Mouse (Mus musculus) C2C12 (cell line): ENCODE results near the gene Nucb2. TPM values are rescaled to one million over a fixed set of nuclear protein-coding genes. Genes with fewer than 3 reads are reported as not detected.

Experiments
- H3K27me3 ChIP-seq: one replicate; pipeline ENCODE4 v1.6.1; 2011; ENCODE audit not compliant: control insufficient read depth, insufficient read depth, insufficient read length
- H3K36me3 ChIP-seq: one replicate; pipeline ENCODE4 v1.6.1; 2011; ENCODE audit not compliant: control insufficient read depth, insufficient read depth
- H3K4me3 ChIP-seq: one replicate; pipeline ENCODE4 v1.5.1; 2011; ENCODE audit warnings: mild to moderate bottlenecking, control low read depth; ENCODE audit not compliant: poor library complexity, insufficient read depth, severe bottlenecking
- H3K79me2 ChIP-seq: one replicate; pipeline ENCODE4 v1.6.1; 2011; ENCODE audit not compliant: control insufficient read depth, insufficient read depth
- H3K79me3 ChIP-seq: one replicate; pipeline ENCODE4 v1.6.1; 2011; ENCODE audit warnings: low read depth, control low read depth
- H3ac ChIP-seq: one replicate; pipeline ENCODE3; 2011; ENCODE audit warnings: low read depth; ENCODE audit not compliant: control insufficient read depth, insufficient read length
- CEBPB ChIP-seq: IDR thresholded peaks from one replicate; pipeline ENCODE4 v1.6.1; 2011; ENCODE audit warnings: low read depth, mild to moderate bottlenecking, control low read depth, moderate library complexity
- CTCF ChIP-seq: IDR thresholded peaks from one replicate; pipeline ENCODE4 v1.5.1; 2011; ENCODE audit not compliant: control insufficient read depth, insufficient read depth, insufficient read length
- FOSL1 ChIP-seq: IDR thresholded peaks from one replicate; pipeline ENCODE4 v1.8.0; 2011; ENCODE audit warnings: mild to moderate bottlenecking, low read length; ENCODE audit not compliant: poor library complexity, insufficient read depth, severe bottlenecking
- MAX ChIP-seq: IDR thresholded peaks from one replicate; pipeline ENCODE4 v1.6.1; 2011; ENCODE audit warnings: mild to moderate bottlenecking, control low read depth
- MYOD1 ChIP-seq: IDR thresholded peaks from one replicate; pipeline ENCODE4 v1.6.1; 2011; ENCODE audit warnings: low read depth; ENCODE audit not compliant: control insufficient read depth, insufficient read length
- MYOG ChIP-seq: IDR thresholded peaks from one replicate; pipeline ENCODE4 v1.6.1; 2011; ENCODE audit not compliant: control insufficient read depth, insufficient read length; ENCODE audit errors: extremely low read depth
- USF1 ChIP-seq: IDR thresholded peaks from one replicate; pipeline ENCODE4 v1.6.1; 2011; ENCODE audit warnings: low read depth, mild to moderate bottlenecking, control low read depth, moderate library complexity
- polyA plus RNA-seq: library from polyadenylated mRNA; unstranded; fragments of >200 nt; fragmentation: generic; extraction: Trizol; gene quantifications from one replicate; pipeline ENCODE4 v1.2.1, GENCODE M21; 2012; ENCODE audit warnings: missing spikeins

Nucb2 gene
- polyA plus RNA-seq, 1 experiment = 5.0 TPM

DNA sequence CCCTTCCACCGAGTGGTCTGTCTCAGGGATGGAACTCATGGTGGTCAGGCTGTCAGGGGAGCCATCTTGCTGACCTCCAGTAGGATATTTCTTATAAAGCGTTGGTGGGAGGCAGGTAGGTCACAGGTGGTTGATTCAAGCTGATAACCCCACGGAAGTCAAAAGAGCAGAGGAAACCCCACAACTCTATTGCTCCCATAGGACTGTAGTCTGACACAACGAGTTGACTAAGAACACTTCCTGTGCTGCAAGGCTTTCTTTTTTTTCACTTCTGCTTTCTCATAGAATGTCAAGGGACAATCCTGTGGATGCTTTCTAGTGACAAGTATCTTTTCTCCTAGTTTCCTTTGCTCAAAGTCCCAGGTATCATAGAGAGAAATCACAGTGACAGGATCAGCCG, 27.9 kb upstream of the Nucb2 start:
- TF ChIP-seq FOSL1 (no peak), MAX (no peak)
- Histone ChIP-seq H3K4me3 (no peak overlapping the region), H3K27me3 (no peaks in the 10 kb centered on the region), H3K79me3 (no peaks in the 10 kb centered on the region), H3K79me2 (no peaks in the 10 kb centered on the region), H3K36me3 (no peaks in the 10 kb centered on the region), H3ac (no peak overlapping the region)

DNA sequence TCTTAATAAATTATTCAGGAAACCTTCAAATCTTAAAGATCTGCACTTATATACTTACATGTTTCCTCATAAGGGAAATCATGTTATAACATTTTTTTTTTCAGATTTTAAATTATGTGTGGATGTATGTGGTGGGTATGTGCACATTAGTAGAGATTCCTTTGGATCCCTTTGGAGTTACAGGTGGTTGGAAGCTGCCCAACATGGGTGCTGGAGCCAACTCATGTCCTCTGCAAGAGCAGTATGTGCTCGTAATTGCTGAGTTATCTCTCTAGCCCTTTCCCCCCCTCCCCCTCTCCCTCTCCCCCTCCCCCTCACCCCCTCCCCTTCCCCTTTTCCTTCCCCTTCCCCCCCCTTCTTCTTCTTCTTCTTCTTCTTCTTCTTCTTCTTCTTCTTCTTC, 21.1 kb upstream of the Nucb2 start:
- Histone ChIP-seq H3K79me3 (no peaks in the 10 kb centered on the region), H3K36me3 (no peaks in the 10 kb centered on the region), H3ac (no peak overlapping the region), H3K79me2 (no peaks in the 10 kb centered on the region), H3K4me3 (no peak overlapping the region), H3K27me3 (no peaks in the 10 kb centered on the region)
- TF ChIP-seq MYOG = no peak
- no peak for TF ChIP-seq FOSL1

DNA sequence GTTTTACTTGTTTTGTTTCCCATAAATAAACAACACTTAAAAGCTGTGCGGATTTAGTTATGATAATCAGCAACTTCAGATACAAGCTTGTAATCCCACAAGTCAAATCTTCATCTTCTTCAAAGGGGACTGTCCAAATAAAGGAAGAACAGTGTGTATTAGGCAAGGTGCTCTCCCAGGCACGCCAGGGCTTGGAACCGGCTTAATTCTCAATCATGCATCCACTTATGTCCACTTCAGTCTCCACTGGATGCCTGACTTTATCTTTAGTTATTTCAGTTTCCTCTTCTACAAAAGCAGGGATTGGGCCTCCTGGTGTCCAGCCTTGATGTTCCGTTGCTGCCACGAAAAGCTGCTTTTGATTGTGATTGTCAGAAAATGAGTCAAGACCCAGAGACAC, 20.4 kb upstream of the Nucb2 start:
- no peaks in the 10 kb centered on the region for H3K27me3 ChIP-seq
- TF ChIP-seq MYOD1 = no peak
- no peak for TF ChIP-seq USF1
- no peak for TF ChIP-seq MYOG
- TF ChIP-seq FOSL1 = no peak
- no peak for TF ChIP-seq CEBPB
- no peak for TF ChIP-seq MAX
- no peak for TF ChIP-seq CTCF
- no peak overlapping the region for H3K4me3 ChIP-seq
- no peaks in the 10 kb centered on the region for H3K79me3 ChIP-seq
- no peaks in the 10 kb centered on the region for H3K79me2 ChIP-seq
- H3K36me3 ChIP-seq = no peaks in the 10 kb centered on the region
- no peak overlapping the region for H3ac ChIP-seq

DNA sequence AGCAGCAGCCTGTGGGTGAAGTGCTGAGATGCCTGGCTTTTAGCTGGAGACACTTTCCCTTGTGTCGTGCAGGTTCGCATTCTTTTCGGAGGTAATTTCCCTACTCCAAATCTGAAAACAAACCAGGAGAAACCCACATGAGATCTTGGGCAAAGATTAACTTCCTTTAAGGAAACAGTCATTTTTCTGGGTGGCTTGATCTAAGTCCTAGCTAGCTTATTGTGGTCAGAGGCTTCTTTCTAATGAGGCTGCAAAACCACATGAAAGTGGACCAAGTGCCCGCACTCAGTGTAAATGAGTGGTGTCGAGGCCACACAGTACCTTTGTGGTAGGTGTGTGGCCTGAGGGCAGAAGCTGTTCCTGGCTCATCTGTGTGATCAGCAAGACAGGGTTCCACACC, 20.0 kb upstream of the Nucb2 start:
- Histone ChIP-seq H3K79me2 (no peaks in the 10 kb centered on the region), H3K4me3 (no peak overlapping the region), H3K79me3 (no peaks in the 10 kb centered on the region), H3K27me3 (no peaks in the 10 kb centered on the region), H3K36me3 (no peaks in the 10 kb centered on the region), H3ac (no peak overlapping the region)
- TF ChIP-seq CTCF (no peak), CEBPB (no peak), USF1 (no peak), FOSL1 (no peak), MYOG (no peak), MAX (no peak), MYOD1 (no peak)

DNA sequence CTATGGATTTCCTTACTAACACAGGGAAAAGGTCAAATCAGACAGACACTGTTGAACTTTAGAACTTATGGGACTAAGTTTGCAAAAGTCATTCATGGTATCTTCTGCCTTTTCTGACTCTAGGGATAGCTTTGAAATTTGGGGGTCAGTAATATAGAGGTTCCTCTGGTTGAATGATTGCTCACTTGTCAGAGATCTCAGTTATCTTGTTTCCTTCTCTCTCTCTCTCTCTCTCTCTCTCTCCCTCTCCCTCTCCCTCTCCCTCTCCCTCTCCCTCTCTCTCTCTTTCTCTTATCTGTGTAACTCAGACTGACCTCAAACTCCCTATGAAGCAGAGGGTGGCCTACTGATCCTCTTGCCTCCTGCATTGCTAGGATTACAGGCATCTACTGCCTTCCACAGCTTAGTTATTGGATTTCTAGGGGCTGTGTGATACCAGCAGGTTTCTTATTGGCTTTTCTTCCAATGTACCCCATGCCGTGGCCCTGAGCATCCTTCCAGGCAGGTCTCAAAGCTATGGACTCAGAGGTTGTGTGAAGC, 19.0 kb upstream of the Nucb2 start:
- Histone ChIP-seq H3K27me3 (no peaks in the 10 kb centered on the region), H3K36me3 (no peaks in the 10 kb centered on the region), H3ac (no peak overlapping the region), H3K4me3 (no peak overlapping the region), H3K79me2 (no peaks in the 10 kb centered on the region), H3K79me3 (no peaks in the 10 kb centered on the region)
- TF ChIP-seq MAX (no peak), CEBPB (no peak), MYOD1 (no peak), USF1 (no peak), FOSL1 (no peak), MYOG (no peak), CTCF (no peak)

GRCm38 (mm10) chr7:116491113-116491512, 13.1 kb upstream of the Nucb2 start:
- H3K79me3 ChIP-seq = no peaks in the 10 kb centered on the region
- H3K36me3 ChIP-seq = no peaks in the 10 kb centered on the region
- TF ChIP-seq CEBPB (no peak), USF1 (no peak), MYOD1 (no peak), CTCF (no peak), MAX (no peak), MYOG (no peak), FOSL1 (no peak)
- H3ac ChIP-seq = no peak overlapping the region
- no peak overlapping the region for H3K4me3 ChIP-seq
- H3K27me3 ChIP-seq = no peaks in the 10 kb centered on the region
- H3K79me2 ChIP-seq = no peaks in the 10 kb centered on the region
